Mouse (Mus musculus): ENCODE data around the gene Cltrn.
A peak's percentile ranks its signal among the peaks of the same experiment; 100 is the strongest.

Cltrn gene

DNA sequence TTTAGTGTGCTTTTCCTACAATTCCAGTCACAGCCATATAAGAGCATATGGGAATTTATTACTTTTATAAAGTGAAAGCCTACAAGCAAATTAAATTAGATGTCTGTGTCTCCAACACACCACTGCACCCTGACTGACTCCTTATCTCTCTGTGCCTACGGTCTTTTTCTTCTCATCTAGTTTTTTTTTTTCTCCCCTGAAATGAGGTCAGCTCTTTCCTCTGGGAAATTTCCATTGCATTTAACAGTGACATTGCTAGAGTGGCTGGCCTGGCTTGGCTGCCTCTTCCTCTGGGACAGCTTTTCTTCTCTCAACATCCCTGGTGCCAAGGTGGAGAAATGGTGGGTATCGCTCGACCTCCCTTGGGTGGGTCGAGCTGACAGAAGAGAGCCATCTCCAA is at the start of gene Cltrn:
Gene Cltrn (plus strand): TSS at position 249 of the 400 bp plus-strand sequence.
- DNase-seq (ENCODE audit: low spot score in 2 of 2), result no peak

DNA sequence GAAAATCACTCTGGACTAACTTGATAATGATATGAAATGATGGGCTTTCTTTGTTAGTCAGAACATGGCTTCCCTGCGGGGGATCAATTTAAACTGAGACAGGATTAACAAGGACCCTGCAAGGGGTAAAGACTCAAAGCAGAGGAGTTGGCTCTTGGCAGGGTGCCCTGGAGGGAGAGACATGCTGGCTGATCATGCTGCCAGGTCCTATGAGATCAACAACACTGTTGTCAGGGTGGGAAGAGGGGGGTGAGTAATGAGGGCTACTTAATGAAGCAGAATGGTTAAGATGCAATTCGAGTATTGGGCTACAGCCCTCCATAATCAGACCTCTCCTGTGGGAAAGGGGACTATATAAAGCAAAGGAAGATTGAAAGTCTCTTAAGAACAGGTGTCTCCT is 49.7 kb upstream of the Cltrn start:
- DNase-seq (ENCODE audit: low spot score in 2 of 2), result no peak

DNA sequence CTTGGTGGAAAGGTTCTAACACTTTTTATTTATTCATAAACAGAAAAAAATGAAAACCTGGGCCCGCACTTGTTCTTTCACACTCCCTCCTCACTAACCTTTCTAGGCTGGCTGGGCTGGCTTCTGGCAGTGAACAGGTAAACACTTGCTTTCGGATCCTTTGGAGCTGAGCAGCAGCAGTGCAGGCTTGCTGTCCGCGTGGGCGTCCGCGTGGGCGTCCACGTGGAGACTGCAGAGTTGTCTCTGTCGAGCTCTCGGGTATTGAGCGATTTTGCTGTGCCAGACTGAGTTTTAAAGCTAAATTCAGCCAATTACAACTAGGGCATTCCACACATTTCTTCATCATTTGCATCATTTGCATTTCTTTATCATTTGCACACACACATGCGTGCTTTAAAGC is 46.6 kb upstream of the Cltrn start:
- peak; percentile 50 to 66 for DNase-seq (ENCODE audit: low spot score in 2 of 2)

GRCm38 (mm10) chrX:164046736-164047135 is 41.9 kb upstream of the Cltrn start:
- DNase-seq (ENCODE audit: low spot score in 2 of 2), result no peak

GRCm38 (mm10) chrX:164055726-164056125 is 32.9 kb upstream of the Cltrn start:
- DNase-seq (ENCODE audit: low spot score in 2 of 2), result no peak

- no peak for DNase-seq (ENCODE audit: low spot score in 2 of 2)
Measured at GRCm38 (mm10) chrX:164058523-164058922, 30.1 kb upstream of the Cltrn start.

GRCm38 (mm10) chrX:164059070-164059469 is 29.6 kb upstream of the Cltrn start:
- DNase-seq (ENCODE audit: low spot score in 2 of 2), result no peak

DNA sequence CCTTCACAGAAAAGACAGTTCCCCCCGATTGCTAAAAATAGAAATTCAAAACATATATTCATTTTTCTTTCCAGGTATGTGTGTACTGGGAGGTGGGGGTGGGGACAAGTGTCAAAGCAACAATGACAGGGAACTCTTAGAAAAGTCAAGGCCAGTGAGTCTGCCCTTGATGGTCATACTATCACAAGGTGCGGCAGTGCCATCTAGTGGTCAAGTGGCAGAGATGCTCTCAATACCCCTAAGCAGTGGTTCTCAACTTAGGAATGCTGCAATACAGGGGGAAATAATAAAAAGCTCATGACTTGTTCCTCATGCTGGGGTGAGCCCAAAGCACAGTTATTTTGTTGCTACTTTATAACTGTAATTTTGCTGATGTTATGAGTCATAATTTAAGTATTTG is 22.4 kb upstream of the Cltrn start:
- DNase-seq (ENCODE audit: low spot score in 2 of 2), result peak; percentile 24 to 74

- DNase-seq (ENCODE audit: low spot score in 2 of 2), result no peak
Measured at GRCm38 (mm10) chrX:164068968-164069367, 19.7 kb upstream of the Cltrn start.

DNA sequence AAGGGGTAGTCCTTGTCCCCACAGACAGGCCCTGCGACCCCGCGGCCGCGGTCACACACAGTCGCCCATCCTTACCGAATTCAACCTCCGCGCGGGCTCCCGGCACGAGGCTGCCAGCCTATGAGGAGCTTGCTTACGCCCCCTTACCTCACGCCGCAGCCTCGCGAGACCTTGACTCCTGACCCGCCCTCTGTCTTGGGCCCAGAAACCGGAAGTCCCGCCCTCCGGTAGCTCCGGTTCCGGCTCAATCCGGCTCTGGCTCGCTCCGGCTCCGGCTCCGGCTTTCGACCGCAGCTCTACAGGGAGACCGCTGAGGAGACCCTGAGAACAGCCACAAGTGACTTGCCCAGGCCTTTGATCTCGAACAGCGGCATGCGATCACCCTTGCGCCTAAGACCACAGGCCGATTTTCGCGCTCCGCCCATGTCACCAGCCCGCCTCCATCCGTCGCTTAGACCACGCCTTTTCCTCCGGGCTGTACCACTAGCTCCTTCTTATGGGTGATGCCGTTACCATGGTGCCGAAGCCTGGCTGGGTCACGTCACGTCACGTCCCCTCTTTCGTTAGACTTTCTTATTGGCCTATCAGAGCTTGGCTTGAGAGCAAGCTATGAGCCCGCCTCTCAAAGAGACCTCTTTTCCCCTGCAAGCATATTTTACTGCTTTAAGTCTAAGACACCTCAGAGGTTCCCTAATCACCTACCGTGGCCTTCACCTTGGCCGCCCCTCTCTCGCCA is 12.4 kb upstream of the Cltrn start, which contains the start of gene Siah1b:
Gene Siah1b (minus strand): TSS at position 454 of the 736 bp plus-strand sequence.
- peak; percentile 87 to 89 for DNase-seq (ENCODE audit: low spot score in 2 of 2)

DNA sequence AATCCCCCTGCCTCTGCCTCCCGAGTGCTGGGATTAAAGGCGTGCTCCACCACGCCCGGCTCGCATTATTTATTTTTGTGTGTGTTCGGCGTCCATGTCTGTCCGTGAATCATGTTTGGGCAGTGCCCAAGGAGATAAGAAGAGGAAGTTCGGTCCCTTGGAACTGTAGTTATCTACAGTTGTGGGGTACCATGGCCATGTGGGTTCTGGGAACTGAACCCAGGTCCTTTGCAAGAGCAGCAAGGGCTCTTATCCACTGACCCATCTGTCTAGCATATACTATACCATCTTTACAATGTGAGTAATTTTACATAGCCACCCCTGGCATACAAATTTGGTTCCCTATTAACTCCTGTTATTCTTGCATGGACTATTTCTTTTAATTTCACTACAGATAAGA is 6.6 kb upstream of the Cltrn start:
- DNase-seq (ENCODE audit: low spot score in 2 of 2), result no peak

- DNase-seq (ENCODE audit: low spot score in 2 of 2), result no peak
Measured at GRCm38 (mm10) chrX:164089916-164090315, 1.3 kb downstream of the Cltrn start.

DNA sequence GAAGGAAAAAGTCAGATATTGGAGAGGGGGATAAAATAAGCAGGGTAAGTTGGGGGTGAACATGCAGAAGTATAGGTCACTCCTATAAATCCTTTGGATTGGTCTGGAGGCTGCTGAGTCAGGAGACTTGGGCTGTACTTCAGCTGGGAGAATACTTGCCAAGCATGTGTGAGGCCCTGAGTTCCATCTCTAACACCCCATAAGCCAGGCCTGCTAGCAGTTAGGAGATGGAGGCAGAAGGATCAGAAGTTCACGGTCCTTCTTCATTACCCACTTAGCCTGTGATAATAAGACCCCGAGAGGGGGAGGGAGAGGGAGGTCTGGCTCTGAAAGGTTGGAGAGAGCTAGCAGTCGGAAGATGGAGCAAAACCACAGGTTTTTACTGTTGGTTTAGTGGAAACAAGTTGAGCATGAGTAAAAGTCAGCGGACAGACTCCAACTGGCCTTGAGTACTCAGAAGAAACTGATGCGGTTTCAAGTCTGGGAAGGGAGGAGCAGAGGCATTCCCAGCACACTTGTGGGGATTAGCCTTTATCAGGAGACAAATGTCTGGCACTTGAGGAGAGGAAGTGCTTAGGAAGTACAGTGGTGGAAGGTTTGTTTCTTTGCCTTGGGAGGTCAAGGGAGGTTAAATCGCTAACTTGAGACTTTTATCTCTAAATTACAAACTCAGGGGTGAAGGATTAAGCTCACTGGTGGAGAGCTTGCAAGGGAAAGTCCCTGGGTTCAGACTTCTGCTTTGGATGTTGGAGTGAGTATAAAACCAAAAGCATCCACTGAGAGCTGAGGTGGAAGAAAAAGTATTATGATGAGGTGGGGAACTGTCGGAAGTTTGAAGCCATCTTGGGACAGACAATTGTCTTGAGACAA is 3.9 kb downstream of the Cltrn start:
- DNase-seq (ENCODE audit: low spot score in 2 of 2), result no peak

DNA sequence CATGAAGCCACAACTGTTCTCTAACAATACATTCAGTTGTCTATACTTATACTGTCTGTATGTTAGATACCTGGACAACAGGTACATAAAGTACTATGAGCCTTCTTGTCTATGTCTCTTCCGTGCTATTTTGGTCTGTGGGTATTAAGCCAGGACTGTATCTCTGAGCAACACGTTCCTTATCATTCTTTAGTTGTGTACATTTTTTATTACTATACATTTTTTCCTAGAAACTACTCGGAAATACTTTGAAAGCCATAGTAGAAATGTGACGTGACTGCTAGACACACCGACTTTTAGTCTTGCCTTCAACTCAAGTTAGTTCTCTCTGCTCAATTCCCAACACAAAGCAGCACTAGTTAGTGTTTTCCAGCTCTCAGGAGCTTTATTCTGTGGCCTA is 4.8 kb downstream of the Cltrn start:
- no peak for DNase-seq (ENCODE audit: low spot score in 2 of 2)

- DNase-seq (ENCODE audit: low spot score in 2 of 2), result no peak
Measured at GRCm38 (mm10) chrX:164095838-164096237, 7.2 kb downstream of the Cltrn start.

DNA sequence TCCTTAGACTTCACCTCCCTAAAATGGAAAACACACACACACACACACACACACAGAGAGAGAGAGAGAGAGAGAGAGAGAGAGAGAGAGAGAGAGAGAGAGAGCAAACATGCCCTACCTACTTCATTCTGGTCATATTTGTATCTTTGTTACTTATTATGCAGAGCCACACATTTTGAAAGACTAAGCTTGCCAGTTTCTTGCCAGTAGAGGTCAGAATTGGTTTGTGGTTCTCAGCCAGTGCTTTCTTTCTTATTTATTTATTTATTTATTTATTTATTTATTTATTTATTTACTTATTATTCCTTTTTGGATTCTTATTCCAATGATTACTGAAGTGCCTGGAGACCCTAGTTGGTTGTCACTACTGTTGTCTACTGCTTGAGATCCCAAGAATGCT is 12.9 kb downstream of the Cltrn start:
- no peak for DNase-seq (ENCODE audit: low spot score in 2 of 2)

- no peak for DNase-seq (ENCODE audit: low spot score in 2 of 2)
Measured at GRCm38 (mm10) chrX:164102198-164102597, 13.6 kb downstream of the Cltrn start.

- no peak for DNase-seq (ENCODE audit: low spot score in 2 of 2)
Measured at GRCm38 (mm10) chrX:164102656-164103055, 14.0 kb downstream of the Cltrn start.

- no peak for DNase-seq (ENCODE audit: low spot score in 2 of 2)
Measured at GRCm38 (mm10) chrX:164111146-164111545, 22.5 kb downstream of the Cltrn start.

- DNase-seq (ENCODE audit: low spot score in 2 of 2), result no peak
Measured at GRCm38 (mm10) chrX:164113744-164114143, 25.1 kb downstream of the Cltrn start.

DNA sequence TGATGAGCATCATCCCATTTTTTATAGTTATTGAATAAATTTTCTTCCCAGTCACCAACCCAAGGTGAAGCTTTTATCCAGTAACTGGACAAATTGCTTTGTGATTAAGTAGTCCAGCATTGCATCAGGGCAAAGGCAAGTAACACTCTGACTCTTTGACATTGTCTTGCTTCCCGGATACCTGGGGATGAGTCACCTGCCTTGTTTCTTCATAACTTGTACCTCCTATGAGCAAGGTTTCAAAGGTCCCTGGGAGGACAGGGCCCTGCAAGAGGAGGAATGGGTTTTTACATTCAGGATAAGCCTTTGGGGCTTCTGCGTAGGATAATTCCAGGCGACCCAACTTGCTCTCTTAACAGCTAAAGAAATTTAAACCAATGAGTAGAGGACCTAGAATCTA is 35.3 kb downstream of the Cltrn start:
- DNase-seq (ENCODE audit: low spot score in 2 of 2), result no peak

- no peak for DNase-seq (ENCODE audit: low spot score in 2 of 2)
Measured at GRCm38 (mm10) chrX:164133531-164133930, 44.9 kb downstream of the Cltrn start.

DNA sequence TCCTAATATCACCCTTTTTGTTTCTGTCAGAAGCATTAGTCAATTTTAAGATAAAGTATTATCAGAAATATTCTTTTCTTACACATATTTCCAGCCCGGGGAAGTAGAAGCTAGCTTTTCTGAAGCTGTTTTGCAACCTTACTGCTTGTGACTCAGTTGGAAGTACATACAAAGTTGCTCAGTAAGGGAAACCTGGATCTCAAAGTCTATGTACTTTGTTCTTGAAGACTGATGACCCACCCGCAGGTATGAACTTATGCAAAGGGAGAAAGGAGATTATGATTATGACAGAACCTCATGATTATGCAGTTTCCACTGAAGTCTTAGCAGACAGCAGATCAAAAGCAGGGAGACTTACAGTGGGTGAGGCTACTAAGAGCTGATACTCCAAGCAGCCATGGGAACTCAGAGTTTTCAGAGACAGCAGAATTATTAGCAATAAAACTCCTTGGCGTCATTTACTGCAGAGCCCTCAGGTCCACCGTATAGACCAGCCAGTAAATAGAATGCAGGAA is 46.7 kb downstream of the Cltrn start:
- DNase-seq (ENCODE audit: low spot score in 2 of 2), result no peak
